Mouse (Mus musculus) neutrophil, adult 5-6 weeks (primary cell): ENCODE data around the gene Pi4k2b. TPM values are rescaled to one million over a fixed set of nuclear protein-coding genes. Genes with fewer than 3 reads are reported as not detected.
A peak's percentile ranks its signal among the peaks of the same experiment; 100 is the strongest.
"Not testable (repeated sequence)": the region's sequence is repeated elsewhere in the genome, so short reads cannot be mapped to it uniquely, and the experiment has no call there.

ENCODE experiments used
- ATAC-seq: fragments of 151-379, 151-347 bp; 2 replicates; pipeline ENCODE4 v1.8.0; 2017; ENCODE audit warnings: mild to moderate bottlenecking, moderate TSS enrichment; ENCODE audit not compliant: insufficient number of reproducible peaks, poor library complexity, low FRiP score, severe bottlenecking; ENCODE audit errors: extremely low read depth
- total RNA-seq: library from RNA; stranded (forward); fragments of 200-1000 nt; gene quantifications from 2 replicates; pipeline ENCODE4 v1.2.3, GENCODE M21; 2017

Gene Pi4k2b
- total RNA-seq = 6.3 and 12.8 TPM in 2 replicates

- peak; percentile 65 for ATAC-seq
Observed at GRCm38 (mm10) chr5:52741391-52742111, at the start of gene Pi4k2b. Pi4k2b (plus strand) TSS chr5:52741574.

- ATAC-seq = no peak
Observed at GRCm38 (mm10) chr5:52697291-52697690, 44.1 kb upstream of the Pi4k2b start.

GRCm38 (mm10) chr5:52697882-52698440 lies 43.4 kb upstream of the Pi4k2b start:
- ATAC-seq = not testable (repeated sequence)

- ATAC-seq = no peak
Observed at GRCm38 (mm10) chr5:52704562-52704961, 36.8 kb upstream of the Pi4k2b start.

- no peak for ATAC-seq
Observed at GRCm38 (mm10) chr5:52712704-52713103, 28.7 kb upstream of the Pi4k2b start.

- ATAC-seq = no peak
Observed at GRCm38 (mm10) chr5:52716742-52717448, 24.5 kb upstream of the Pi4k2b start.

- no peak for ATAC-seq
Observed at GRCm38 (mm10) chr5:52721003-52721402, 20.4 kb upstream of the Pi4k2b start.

- ATAC-seq = no peak
Observed at GRCm38 (mm10) chr5:52727747-52728146, 13.6 kb upstream of the Pi4k2b start.

GRCm38 (mm10) chr5:52732811-52733210 lies 8.6 kb upstream of the Pi4k2b start:
- no peak for ATAC-seq

GRCm38 (mm10) chr5:52736046-52736445 lies 5.3 kb upstream of the Pi4k2b start:
- no peak for ATAC-seq

- ATAC-seq = peak; percentile 61; the same call in 1 of the 2 replicates
Observed at GRCm38 (mm10) chr5:52742112-52742813, 889 bp downstream of the Pi4k2b start.

- ATAC-seq = no peak
Observed at GRCm38 (mm10) chr5:52743231-52743630, 1.9 kb downstream of the Pi4k2b start.

GRCm38 (mm10) chr5:52746920-52747319 lies 5.5 kb downstream of the Pi4k2b start:
- no peak for ATAC-seq

GRCm38 (mm10) chr5:52748732-52749131 lies 7.4 kb downstream of the Pi4k2b start:
- no peak for ATAC-seq

GRCm38 (mm10) chr5:52753146-52753545 lies 11.8 kb downstream of the Pi4k2b start:
- ATAC-seq = no peak

- no peak for ATAC-seq
Observed at GRCm38 (mm10) chr5:52754196-52754595, 12.8 kb downstream of the Pi4k2b start.

GRCm38 (mm10) chr5:52755337-52755736 lies 14.0 kb downstream of the Pi4k2b start:
- no peak for ATAC-seq

GRCm38 (mm10) chr5:52755989-52756388 lies 14.6 kb downstream of the Pi4k2b start:
- no peak for ATAC-seq

- no peak for ATAC-seq
Observed at GRCm38 (mm10) chr5:52762586-52762985, 21.2 kb downstream of the Pi4k2b start.
